Mouse (Mus musculus): ENCODE data around the gene Cryge.

DNA sequence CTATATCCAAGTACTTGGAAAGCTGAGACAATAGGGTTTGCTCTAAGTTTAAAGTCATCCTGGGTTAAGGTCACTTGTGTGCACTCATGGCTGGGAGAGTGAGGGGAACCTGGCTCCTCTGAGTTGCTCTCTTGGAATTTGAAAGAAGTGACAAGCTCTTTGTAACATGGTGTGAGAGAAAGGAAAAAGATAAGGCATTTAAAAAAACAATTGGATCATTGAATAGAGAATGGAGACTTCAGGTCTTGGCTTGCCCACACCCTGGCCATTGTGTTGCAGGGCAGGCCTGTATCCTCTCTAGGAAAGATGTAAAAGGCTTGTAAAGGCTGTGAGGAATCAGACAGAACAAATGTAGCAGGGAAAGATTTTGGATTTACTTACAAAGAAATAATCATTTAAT lies 16.9 kb upstream of the Cryge start:
- no peak for TF ChIP-seq GATA1 (IDR thresholded peaks at IDR 0.05; ENCODE audit: borderline replicate concordance, low read length)
- no peak for TF ChIP-seq CTCF (IDR thresholded peaks at IDR 0.05; ENCODE audit: low read depth, low read length)
- TF ChIP-seq TAL1 (conservative IDR thresholded peaks at IDR 0.05; ENCODE audit: low read depth, low read length): no peak
- no peak for TF ChIP-seq GATA2 (IDR thresholded peaks at IDR 0.05; ENCODE audit: borderline replicate concordance, low read depth, low read length)
- TF ChIP-seq POLR2AphosphoS5 (IDR thresholded peaks at IDR 0.05; ENCODE audit: insufficient replicate concordance, low read depth, low read length): no peak
